Mouse (Mus musculus) CD4-positive, CD25-positive, alpha-beta regulatory T cell, adult 2 months (primary cell): Measurements from ENCODE around the gene Agbl4.

ENCODE experiments used
- DNase-seq: peaks from one replicate; pipeline ENCODE4 v3.0.0-alpha.2; 2012; ENCODE audit warnings: low read depth, low spot score

Gene Agbl4

GRCm38 (mm10) chr4:111579115-111579862 lies 1181.8 kb downstream of the Agbl4 start:
- no peak for DNase-seq

GRCm38 (mm10) chr4:111579863-111580224 lies 1182.4 kb downstream of the Agbl4 start:
- no peak for DNase-seq

GRCm38 (mm10) chr4:111580239-111580638 lies 1182.8 kb downstream of the Agbl4 start:
- no peak for DNase-seq

- DNase-seq = no peak
Observed at GRCm38 (mm10) chr4:111583562-111584237, 1186.2 kb downstream of the Agbl4 start.

- DNase-seq = no peak
Observed at GRCm38 (mm10) chr4:111584286-111584685, 1186.8 kb downstream of the Agbl4 start.

- DNase-seq = no peak
Observed at GRCm38 (mm10) chr4:111588211-111588610, 1190.8 kb downstream of the Agbl4 start.

- DNase-seq = no peak
Observed at GRCm38 (mm10) chr4:111589467-111590170, 1192.2 kb downstream of the Agbl4 start.

- no peak for DNase-seq
Observed at GRCm38 (mm10) chr4:111594655-111595295, 1197.3 kb downstream of the Agbl4 start.

GRCm38 (mm10) chr4:111597249-111597661 lies 1199.8 kb downstream of the Agbl4 start:
- no peak for DNase-seq

GRCm38 (mm10) chr4:111597986-111598385 lies 1200.5 kb downstream of the Agbl4 start:
- no peak for DNase-seq

GRCm38 (mm10) chr4:111603194-111603593 lies 1205.7 kb downstream of the Agbl4 start:
- no peak for DNase-seq

- DNase-seq = no peak
Observed at GRCm38 (mm10) chr4:111607826-111608500, 1210.5 kb downstream of the Agbl4 start.

- DNase-seq = no peak
Observed at GRCm38 (mm10) chr4:111621865-111622264, 1224.4 kb downstream of the Agbl4 start.

- no peak for DNase-seq
Observed at GRCm38 (mm10) chr4:111624914-111625313, 1227.5 kb downstream of the Agbl4 start.

- peak; percentile 44 for DNase-seq
Observed at GRCm38 (mm10) chr4:111626118-111626830, 1228.8 kb downstream of the Agbl4 start.

GRCm38 (mm10) chr4:111632615-111633014 lies 1235.2 kb downstream of the Agbl4 start:
- no peak for DNase-seq

GRCm38 (mm10) chr4:111635538-111636124 lies 1238.2 kb downstream of the Agbl4 start:
- no peak for DNase-seq

- DNase-seq = no peak
Observed at GRCm38 (mm10) chr4:111638948-111639708, 1241.7 kb downstream of the Agbl4 start.

GRCm38 (mm10) chr4:111645117-111645830 lies 1247.8 kb downstream of the Agbl4 start:
- no peak for DNase-seq
